Mouse (Mus musculus) heart, postnatal 25 days (tissue): Measurements from ENCODE around the gene Klhl7. TPM values are rescaled to one million over a fixed set of nuclear protein-coding genes. Genes with fewer than 3 reads are reported as not detected.
"Not testable (repeated sequence)": the region's sequence is repeated elsewhere in the genome, so short reads cannot be mapped to it uniquely, and the experiment has no call there.

ENCODE experiments used
- DNase-seq: peaks from one replicate; pipeline ENCODE4 v3.0.0; 2022; ENCODE audit warnings: low spot score
- intact Hi-C: fragments of 180-260 bp; cut with DNase I; formaldehyde crosslinking; loops from one replicate; pipeline ENCODE4 v1.15.1; 2025
- total RNA-seq, 2 experiments: library from RNA; stranded (reverse); gene quantifications; 2 replicates each; pipeline ENCODE4 v1.2.3; 2021

Klhl7 gene
- total RNA-seq, 2 experiments from 2014 or later: 48.1 to 55.1 TPM

DNA sequence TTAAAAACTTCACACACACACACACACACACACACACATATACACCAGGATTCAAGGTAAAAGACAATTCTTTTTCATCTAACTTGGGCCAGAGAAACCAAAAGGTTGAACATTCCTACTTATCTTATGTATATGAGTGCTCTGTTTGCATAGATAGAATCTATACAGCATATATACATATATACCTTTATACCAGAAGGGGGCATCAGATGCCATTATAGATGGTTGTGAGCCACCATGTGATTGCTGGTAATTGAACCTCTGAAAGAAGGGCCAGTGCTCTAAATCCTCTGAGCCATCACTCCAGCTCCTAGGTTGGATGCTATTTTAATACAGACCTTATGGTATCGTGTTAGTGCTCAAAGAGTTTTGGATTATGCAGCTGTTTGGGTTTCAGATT, 12.0 kb upstream of the Klhl7 start:
- intact Hi-C loops: no loop called here
- no peak for DNase-seq

DNA sequence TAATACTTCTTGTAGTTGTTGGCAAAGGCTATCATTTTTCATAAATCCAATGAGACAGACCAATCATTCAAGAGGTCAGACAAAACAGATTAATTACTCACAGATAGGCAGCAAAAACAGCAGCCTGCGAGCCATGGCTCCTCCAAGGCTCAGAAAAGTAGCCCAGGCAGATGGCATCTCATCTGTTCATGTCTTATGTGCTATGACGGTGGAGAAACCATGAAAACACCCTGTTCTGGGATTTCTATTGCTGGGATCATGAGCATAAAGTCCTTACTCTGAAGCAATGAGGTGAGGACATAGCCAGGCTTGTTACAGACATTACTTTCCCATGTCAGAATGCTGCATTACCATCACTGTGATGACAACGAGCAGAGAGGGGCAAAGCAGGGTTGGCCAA, 7.9 kb upstream of the Klhl7 start:
- intact Hi-C loops: no loop called here

DNA sequence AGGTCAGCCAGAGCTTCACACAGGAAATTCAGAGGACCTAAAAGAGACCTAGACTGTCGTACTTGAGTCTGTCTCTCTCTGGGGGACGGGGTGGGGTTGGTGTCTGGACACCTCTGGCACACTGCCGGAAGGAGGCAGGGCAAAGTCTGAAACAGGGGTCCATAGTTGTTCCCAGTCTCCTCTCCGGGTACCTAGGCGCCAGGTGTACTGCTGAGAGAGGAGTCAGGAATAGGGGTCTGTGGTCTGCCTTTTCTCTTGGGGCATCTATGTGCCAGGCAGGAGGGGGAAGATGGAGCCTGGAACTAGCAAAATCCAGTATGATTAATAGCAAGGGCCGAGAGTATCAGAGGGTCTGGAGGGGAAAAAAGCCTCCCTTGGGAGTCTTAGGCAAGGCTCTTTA, 5.0 kb upstream of the Klhl7 start:
- DNase-seq: no peak
- intact Hi-C loops: no loop called here

More for the DNA sequence above, 7.9 kb upstream of the Klhl7 start:
- DNase-seq: no peak

DNA sequence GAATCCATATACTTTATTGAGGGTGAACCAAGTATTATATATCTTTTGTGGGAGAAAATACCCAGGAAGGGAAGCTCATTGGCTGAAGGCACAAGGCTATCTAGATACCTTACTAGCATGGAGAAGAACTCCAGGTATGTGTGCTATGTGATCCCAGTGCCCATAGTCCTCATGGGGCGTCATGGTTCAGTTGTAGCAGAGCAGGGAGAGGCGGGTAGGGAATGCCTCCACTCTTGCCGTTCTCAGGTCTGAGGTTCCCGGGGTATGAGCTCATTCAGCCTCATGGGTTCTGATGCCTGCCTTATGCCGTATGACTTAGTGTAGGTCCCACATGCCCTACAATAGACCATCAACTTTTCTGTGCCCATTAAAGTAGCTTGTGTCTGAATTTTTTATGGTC, 4.5 kb upstream of the Klhl7 start:
- no peak for DNase-seq
- intact Hi-C loops: no loop called here

DNA sequence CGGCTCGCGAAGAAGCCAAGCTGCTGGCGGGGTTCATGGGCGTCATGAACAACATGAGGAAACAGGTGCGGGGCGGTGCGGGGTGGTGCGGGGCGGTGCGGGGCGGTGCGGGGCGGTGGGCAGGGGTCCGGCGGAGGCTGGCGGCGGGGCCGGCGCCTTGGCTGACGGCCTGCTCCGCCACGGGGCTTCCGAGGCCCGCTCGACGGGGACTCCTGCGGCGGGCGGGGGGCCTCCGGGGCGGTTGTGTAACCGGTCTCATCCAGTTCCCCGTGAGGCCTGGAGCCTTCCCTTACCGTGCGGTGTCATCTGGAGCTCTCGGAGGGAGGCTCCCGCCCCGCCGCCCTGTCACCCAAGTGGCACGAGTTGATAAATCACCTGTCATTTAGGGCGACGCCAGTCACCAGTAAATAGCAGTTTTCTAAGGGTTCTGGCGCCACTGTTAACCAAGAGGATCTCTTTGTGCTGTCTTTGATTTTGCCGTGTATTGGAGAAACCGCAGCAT, 456 bp downstream of the Klhl7 start:
- intact Hi-C loops: loop anchor here (1.0 to 2.0 kb wide), 2 partner anchors 24 to 63 kb away; partner anchors contain the start of gene Nupl2
- peak; percentile 16 for DNase-seq

DNA sequence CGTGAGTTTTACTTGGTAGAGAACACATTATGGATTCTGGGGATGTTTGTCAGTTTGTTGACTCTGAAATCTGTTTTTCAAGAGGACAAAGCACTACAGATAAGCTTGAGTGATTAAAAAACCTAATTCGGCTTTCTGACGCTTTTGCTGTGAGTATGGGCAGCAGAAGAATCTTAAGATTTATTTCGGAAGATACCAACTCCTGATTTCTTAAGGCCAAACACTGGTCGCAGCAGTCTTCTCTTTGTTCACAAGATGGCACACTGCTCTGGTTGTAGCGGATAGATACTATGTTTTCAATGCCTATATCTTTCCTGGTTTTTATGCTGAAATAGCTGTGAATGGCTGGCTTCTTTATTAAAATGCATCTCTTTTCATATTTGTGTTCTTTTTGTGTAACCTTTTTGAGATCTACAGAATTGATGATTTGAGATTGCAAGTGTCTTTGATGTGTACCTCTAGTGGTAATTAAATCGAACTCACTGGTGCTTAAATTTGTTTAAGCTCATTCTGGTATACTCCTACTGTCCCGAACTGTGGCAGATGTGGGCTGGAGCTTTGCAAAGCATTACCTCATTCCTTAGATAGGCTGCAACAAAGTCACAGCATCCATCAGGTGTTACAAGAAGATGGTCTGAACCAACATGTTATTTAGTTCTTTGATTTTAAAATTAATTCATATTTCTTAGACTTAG, 1.2 kb downstream of the Klhl7 start:
- DNase-seq: no peak
- intact Hi-C loops: loop anchor here (1.0 to 2.0 kb wide), 2 partner anchors 23 to 63 kb away; partner anchors contain the start of gene Nupl2

DNA sequence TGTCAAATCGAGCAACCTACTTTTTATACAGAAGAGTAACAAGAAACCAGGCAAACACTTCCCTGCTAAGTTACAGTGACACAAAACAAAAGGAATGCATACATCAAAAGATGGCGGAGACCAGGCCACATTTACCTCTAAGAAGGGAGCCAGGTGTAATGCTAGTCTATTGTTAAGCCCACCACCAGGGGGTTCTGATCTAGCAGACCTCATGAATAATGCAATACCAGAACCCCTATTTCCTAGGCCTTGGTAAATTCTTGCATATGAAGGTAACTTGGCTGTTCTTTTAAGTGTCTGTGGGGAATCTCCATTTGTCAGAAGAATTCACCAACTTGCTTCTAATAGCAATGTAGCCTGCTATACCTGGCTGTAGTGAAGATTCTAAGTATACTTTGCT, 2.8 kb downstream of the Klhl7 start:
- DNase-seq, intact Hi-C loops: not testable (repeated sequence)

DNA sequence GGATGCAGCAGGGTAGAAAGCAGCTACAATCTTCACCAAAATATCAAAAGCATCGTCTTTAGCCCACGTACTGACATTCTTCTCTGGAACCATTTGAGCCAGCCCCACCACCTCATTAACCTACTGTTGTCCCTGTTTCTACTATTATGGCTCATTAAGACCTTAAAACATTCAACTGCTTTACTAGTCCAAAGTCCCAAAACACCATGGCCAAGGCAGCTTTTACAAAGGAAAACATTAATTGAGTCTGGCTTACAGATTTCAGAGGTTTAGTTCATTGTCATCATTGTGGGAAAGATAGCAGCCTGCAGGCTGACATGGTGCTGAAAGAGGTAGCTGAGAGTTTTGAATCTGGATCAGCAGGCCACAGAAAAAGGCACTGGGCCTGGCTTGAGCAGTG, 3.4 kb downstream of the Klhl7 start:
- intact Hi-C loops: no loop called here

DNA sequence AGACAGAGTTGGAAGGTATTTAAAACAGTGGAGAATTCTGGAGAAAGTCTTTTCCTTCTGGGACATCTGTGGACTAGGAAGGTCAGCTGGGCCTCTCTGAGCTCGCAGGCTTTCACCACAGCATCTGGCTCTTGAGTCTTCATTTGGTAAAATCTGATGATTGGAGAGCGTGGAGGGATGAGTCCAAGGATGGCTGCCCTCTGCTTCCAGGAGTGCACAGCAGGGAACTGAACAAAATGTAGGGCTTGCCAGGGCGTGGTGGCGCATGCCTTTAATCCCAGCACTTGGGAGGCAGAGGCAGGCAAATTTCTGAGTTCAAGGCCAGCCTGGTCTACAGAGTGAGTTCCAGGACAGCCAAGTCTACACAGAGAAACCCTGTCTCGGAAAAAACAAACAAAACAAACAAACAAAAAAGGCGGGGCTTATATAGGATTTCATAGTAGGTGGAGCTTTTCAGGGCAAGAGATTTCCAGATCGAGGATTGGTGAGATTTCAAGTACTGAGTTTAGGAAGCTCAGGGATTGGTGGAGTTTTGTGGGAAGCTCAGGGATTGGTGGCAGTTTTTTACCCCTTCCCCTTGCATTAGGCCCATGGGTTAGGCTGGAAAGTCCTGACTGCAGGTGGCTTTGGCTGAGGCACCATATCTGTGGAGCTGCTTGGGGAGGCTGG, 6.8 kb downstream of the Klhl7 start:
- intact Hi-C loops: no loop called here

More for the DNA sequence above, 3.4 kb downstream of the Klhl7 start:
- no peak for DNase-seq

DNA sequence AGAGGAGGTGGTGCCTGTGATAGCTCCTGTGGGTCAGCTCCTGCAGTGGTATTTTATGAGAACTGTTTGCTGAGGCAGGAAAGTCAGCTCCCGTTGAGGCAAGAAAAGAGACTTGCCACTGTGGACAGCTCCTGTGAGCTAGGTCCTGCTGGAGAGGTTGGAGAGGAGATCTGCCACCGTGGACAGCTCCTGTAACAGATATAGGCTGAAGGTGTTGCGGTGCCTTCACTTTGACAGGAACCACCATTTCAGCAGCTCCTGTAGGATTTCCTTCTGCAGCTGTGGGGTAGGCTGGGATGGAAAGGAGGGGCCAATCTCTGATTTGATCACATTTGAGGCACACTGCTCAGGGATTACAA, 7.3 kb downstream of the Klhl7 start:
- intact Hi-C loops: no loop called here
- no peak for DNase-seq

More for the DNA sequence above, 6.8 kb downstream of the Klhl7 start:
- DNase-seq: no peak

DNA sequence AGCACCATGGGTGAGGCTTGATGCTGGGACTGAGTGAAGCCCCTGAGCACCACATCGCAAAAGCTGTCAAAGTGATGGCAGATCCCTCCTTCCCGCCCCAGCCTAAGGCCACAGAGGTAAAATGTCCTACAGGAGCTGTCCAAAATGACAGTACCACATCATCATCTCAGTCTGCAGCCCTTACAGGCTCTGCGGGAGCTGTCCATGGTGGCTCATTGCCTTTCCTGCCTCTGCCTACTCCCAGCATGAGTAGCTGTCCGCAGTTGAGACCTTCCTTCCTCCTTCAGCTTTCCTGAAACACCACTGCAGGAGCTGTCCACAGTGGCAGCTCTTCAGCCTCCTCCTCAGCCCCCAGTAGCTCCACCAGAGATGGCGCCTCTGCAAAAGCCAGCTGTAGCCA, 9.7 kb downstream of the Klhl7 start:
- intact Hi-C loops: no loop called here
- DNase-seq: no peak

DNA sequence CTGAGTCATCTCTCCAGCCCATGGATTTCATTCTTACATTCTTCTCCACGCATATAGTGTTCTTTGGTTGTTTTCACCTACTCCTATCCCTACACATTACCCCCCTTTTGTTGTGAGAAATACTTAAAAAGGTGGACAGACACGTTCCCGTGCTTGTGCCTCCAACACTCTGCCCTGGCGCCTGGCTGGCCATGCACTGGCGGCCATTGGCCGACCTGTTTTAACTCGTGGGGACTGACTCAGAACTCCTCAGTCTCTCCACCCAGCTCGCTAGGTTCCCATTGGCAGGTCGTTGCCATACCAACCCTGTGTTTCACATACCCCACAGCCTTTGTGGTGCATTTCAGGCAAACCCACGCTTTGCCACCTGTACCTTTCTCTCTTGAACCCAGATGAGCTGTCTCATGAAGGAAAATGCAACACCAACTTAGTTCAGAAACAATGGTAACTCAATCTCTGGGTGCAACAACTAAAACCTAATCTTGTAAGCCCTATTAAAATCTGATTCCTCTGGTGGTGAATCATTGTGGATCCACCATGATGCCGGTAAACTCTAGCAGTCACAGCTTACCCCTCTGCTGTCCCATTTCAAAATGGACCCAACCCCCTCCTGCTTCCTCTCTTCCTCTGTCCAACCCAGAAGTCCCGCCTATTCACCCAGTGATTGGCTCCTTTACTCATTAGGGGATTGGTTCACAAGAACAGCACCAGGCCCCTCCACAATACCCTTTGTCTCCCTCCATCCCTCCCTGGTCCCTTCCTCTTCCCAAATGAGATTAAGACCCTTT, 11.9 kb downstream of the Klhl7 start:
- no peak for DNase-seq
- intact Hi-C loops: no loop called here

DNA sequence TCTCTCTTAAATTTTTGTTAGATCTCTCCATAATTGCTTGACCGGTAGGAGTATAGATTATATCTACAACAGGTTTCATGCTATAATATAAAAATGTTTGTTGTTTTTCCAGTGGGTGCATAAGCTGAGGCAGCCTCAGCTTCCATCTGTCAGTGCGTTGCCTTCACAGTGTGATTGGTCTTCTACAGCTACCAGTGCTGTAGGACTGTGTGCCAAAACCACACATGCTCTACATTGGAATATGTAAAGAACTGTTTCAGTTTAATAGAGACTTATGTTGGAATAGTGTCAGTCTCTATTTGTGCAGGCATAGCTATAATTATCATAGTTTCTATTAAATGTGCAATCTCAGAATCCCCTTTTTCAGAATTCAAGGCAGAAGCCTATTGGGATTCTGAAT, 21.8 kb downstream of the Klhl7 start:
- intact Hi-C loops: no loop called here

DNA sequence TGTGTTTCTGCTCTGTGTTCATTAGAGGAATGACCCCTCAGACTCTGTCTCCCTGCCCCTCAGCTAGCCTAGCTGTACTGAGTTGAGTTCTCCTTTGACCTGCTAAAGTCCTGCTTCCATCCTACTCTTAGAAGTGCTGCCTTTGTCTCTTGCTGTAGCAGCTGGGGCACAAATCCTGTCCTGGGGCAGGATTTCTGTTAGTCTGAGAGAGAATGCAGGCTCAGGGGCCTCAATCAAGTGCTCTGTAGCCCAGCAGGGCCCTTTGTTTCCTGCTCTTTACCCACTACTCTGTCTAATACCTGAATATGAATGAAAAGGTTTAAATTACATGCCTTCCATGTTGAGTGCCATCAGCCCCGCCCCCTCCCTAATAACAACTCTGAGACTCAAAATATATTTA, 23.8 kb downstream of the Klhl7 start:
- intact Hi-C loops: loop anchor here (2.0 kb wide), 1 partner anchor 23 kb away; the partner anchor contains the start of gene Klhl7
- DNase-seq: no peak

More for the DNA sequence above, 21.8 kb downstream of the Klhl7 start:
- no peak for DNase-seq

DNA sequence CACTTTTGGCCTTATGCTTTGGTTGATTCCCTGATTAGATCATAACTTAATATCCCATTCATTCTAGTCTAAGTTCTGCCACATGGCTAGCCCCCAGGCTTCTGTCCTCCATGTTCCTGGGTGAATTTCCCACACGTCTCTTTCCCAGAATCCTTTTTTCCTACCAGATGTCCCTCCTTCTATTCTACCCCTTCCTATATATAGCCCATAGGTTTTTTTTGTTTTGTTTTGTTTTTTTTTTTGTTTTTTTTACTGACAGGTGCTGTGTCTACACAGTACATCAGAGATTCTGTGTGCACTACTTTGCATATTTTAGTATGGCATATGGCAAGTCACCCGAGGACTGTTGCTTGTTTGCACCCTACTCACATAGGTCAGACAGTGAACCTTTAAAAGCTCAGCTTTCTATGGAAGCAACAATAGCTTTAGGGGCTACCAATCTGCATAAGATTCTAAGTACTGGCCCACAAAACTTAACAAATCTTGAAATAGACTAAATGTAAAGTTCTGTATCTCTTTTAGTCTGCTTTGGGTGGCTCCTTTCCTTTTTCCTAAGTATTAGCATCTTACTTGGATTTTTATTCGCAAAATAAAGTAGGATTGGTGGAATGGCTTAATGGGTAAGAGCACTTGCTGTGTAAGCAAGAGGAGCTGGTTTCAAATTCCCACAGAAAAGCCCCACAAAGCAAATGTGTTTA, 24.3 kb downstream of the Klhl7 start:
- DNase-seq: no peak
- intact Hi-C loops: loop anchor here (2.0 kb wide), 1 partner anchor 24 kb away; the partner anchor contains the start of gene Klhl7

DNA sequence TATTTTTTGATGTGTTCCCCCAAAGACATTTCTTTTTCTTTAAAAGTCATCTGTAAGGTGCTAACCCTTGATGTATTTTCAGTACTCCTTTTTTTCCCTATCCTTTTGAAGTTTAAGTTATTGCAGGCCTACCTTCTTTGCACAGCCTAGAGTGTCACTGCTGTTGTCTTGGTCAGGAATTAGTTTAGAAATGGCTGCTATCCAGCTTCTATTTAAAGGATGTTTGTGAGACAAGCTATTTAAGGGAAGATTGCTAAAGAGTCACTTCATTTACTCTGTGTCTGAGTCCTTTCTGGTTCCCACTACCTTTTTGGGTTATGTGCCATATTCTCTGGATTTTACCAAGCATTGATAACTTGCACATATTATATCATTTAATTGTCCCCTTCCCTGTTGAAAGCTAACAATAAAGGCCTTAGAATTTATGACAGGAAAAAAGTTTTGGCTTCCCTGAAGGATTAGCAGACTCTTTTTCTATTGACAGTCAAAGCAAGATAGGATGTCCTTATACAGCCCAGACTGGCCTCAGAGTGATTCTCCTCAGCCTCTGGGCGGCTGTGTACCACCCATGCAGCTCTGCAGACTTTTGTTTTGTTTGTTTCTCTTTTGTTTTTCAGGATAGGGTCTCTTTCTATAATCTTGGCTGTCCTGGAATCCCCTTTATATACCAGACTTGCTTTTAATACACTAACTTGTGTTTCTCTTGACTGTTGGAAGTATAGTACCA, 25.7 kb downstream of the Klhl7 start:
- intact Hi-C loops: loop anchor here (2.0 kb wide), 1 partner anchor 25 kb away; the partner anchor contains the start of gene Klhl7
- no peak for DNase-seq

DNA sequence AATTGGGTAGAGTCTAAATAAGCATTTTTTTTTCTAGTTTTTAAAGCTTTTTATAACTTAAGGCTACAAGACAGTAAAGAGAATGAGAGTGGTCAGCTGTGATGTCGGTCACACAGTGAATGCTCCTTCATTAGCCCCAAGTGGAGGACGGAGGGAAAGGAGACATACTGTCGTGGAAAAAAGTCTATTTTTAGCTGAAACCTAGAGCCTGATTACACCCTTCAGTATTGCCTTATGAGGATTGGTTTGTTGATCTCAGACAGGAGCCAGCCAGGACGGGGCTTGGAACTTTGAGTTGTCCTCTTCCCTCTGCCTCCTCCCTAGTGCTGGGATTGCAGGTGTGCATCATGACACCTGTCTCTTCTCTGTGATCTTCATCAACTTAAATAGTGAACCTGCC, 26.6 kb downstream of the Klhl7 start:
- intact Hi-C loops: no loop called here
- no peak for DNase-seq

DNA sequence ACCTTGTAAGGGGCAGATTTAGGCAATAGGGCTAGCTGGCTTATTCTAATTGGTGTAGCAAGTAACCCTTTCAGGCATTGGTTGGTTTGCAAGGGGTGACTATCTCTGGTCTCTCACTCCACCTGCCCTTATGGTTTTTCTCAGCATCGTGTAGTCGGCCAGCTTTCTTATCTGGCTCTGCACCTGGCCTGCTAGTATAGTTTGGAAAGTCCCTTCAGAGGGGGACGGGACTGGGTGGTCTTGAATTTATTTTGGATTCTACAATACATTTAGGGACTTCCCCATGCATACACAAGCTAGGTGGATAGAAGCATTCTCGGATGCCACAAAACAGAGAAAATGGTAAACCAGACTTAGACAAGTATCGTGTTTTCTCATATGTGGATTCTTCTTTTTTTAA, 46.6 kb downstream of the Klhl7 start:
- intact Hi-C loops: no loop called here
- no peak for DNase-seq

DNA sequence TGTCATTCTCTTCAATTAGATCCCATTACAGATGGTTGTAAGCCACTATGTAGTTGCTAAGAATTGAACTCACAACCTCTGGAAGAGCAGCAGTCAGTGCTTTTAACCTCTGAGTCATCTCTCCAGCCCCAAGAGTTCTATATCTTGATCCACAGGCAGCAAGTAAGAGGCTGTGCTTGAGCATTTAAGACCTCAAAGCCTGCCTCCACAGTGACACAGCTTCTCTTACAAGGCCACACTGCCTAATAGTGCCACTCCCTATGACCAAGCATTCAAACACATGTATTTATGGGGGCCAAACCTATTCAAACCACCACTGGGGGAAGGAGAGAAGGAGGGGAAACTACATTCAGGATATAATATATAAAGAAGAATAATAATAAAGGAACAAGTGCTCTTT, 51.8 kb downstream of the Klhl7 start:
- DNase-seq: no peak
- intact Hi-C loops: no loop called here
